Mouse (Mus musculus) urinary bladder, postnatal 36 days (tissue): ENCODE data around the gene Nol3.
A peak's percentile ranks its signal among the peaks of the same experiment; 100 is the strongest.
"Not testable (repeated sequence)": the region's sequence is repeated elsewhere in the genome, so short reads cannot be mapped to it uniquely, and the experiment has no call there.

Experiments
- DNase-seq, 2 experiments: peaks; one replicate each; pipeline ENCODE4 v3.0.0; 2022; ENCODE audit warnings: low spot score in 2 of 2, mixed read lengths in 1 of 2

Nol3 gene

GRCm38 (mm10) chr8:105275840-105276239 lies at the start of gene Nol3:
Gene Nol3, plus strand, starts transcription at chr8:105276140.
- no peak for DNase-seq

- DNase-seq, result no peak
Observed at GRCm38 (mm10) chr8:105231503-105232320, 44.2 kb upstream of the Nol3 start.

GRCm38 (mm10) chr8:105232321-105232693 lies 43.6 kb upstream of the Nol3 start:
- DNase-seq, result not testable (repeated sequence)

GRCm38 (mm10) chr8:105233126-105233935 lies 42.6 kb upstream of the Nol3 start:
- DNase-seq, result no peak

- DNase-seq, result no peak
Observed at GRCm38 (mm10) chr8:105235206-105235605, 40.7 kb upstream of the Nol3 start.

GRCm38 (mm10) chr8:105237442-105238142 lies 38.3 kb upstream of the Nol3 start:
- DNase-seq, result no peak

- DNase-seq, result no peak
Observed at GRCm38 (mm10) chr8:105241016-105241415, 34.9 kb upstream of the Nol3 start.

GRCm38 (mm10) chr8:105251954-105252353 lies 24.0 kb upstream of the Nol3 start:
- DNase-seq, result no peak

GRCm38 (mm10) chr8:105252680-105253537 lies 23.0 kb upstream of the Nol3 start:
- no peak for DNase-seq

- no peak for DNase-seq
Observed at GRCm38 (mm10) chr8:105253766-105254151, 22.2 kb upstream of the Nol3 start.

- DNase-seq, result peak; percentile 81 to 89
Observed at GRCm38 (mm10) chr8:105254152-105254965, 21.6 kb upstream of the Nol3 start.

- DNase-seq, result peak; percentile 50 to 82
Observed at GRCm38 (mm10) chr8:105254966-105255350, 21.0 kb upstream of the Nol3 start, which contains the start of gene B3gnt9. Gene B3gnt9, minus strand, starts transcription at chr8:105255153.

- no peak for DNase-seq
Observed at GRCm38 (mm10) chr8:105257318-105258114, 18.4 kb upstream of the Nol3 start.

- no peak for DNase-seq
Observed at GRCm38 (mm10) chr8:105258911-105259720, 16.8 kb upstream of the Nol3 start.

- peak; percentile 50 to 60 for DNase-seq
Observed at GRCm38 (mm10) chr8:105259721-105260320, 16.1 kb upstream of the Nol3 start.

- no peak for DNase-seq
Observed at GRCm38 (mm10) chr8:105260371-105261099, 15.4 kb upstream of the Nol3 start.

GRCm38 (mm10) chr8:105261326-105261980 lies 14.5 kb upstream of the Nol3 start:
- no peak for DNase-seq
